Mouse (Mus musculus): ENCODE measurements around the gene Gm11127. TPM values are rescaled to one million over a fixed set of nuclear protein-coding genes. Genes with fewer than 3 reads are reported as not detected.
"Not testable (repeated sequence)": the region's sequence is repeated elsewhere in the genome, so short reads cannot be mapped to it uniquely, and the experiment has no call there.

Gm11127 gene
- total RNA-seq, 2 experiments from 2014 or later: 1.6 to 1.7 TPM

- Histone ChIP-seq H3K4me3 (peak overlapping the region; percentile 65), H3K27ac (peak overlapping the region; percentile 66)
- TF ChIP-seq CTCF (conservative IDR thresholded peaks at IDR 0.05): peak; percentile 31
- not testable (repeated sequence) for DNase-seq (ENCODE audit: low spot score in 2 of 2)
Measured at GRCm38 (mm10) chr17:36042055-36042454, 16.1 kb downstream of the Gm11127 start.

GRCm38 (mm10) chr17:36040604-36041003 lies 17.6 kb downstream of the Gm11127 start:
- DNase-seq (ENCODE audit: low spot score in 2 of 2); H3K4me3 ChIP-seq; H3K27ac ChIP-seq: not testable (repeated sequence)

GRCm38 (mm10) chr17:36036126-36036525 lies 22.0 kb downstream of the Gm11127 start:
- H3K4me3 ChIP-seq; DNase-seq (ENCODE audit: low spot score in 2 of 2); H3K27ac ChIP-seq: not testable (repeated sequence)

GRCm38 (mm10) chr17:36035010-36035638 lies 23.0 kb downstream of the Gm11127 start:
- peak; percentile 84 for TF ChIP-seq CTCF (conservative IDR thresholded peaks at IDR 0.05)
- not testable (repeated sequence) for H3K27ac ChIP-seq, H3K4me3 ChIP-seq
- peak in 1 of 2 experiments; percentile 61 for DNase-seq (ENCODE audit: low spot score in 2 of 2)

- DNase-seq (ENCODE audit: low spot score in 2 of 2); H3K4me3 ChIP-seq; H3K27ac ChIP-seq: not testable (repeated sequence)
Measured at GRCm38 (mm10) chr17:36034524-36034923, 23.6 kb downstream of the Gm11127 start.

- not testable (repeated sequence) for DNase-seq (ENCODE audit: low spot score in 2 of 2)
- Histone ChIP-seq H3K27ac (peak within 1 kb of the TSS; percentile 51), H3K4me3 (peak within 1 kb of the TSS; percentile 64)
Measured at GRCm38 (mm10) chr17:36032351-36032875, 25.8 kb downstream of the Gm11127 start, which contains the start of gene H2-T23. Gene H2-T23, minus strand, starts transcription at chr17:36032855.

GRCm38 (mm10) chr17:36031583-36032331 lies 26.4 kb downstream of the Gm11127 start:
- peak overlapping the region; percentile 64 for H3K4me3 ChIP-seq
- not testable (repeated sequence) for DNase-seq (ENCODE audit: low spot score in 2 of 2)
- TF ChIP-seq CTCF (conservative IDR thresholded peaks at IDR 0.05): peak; percentile 77
- peak overlapping the region; percentile 51 for H3K27ac ChIP-seq

GRCm38 (mm10) chr17:36030703-36031582 lies 27.2 kb downstream of the Gm11127 start:
- H3K4me3 ChIP-seq: peak overlapping the region; percentile 64
- not testable (repeated sequence) for DNase-seq (ENCODE audit: low spot score in 2 of 2)
- peak overlapping the region; percentile 49; the same call in 1 of the 2 replicates for H3K27ac ChIP-seq

- not testable (repeated sequence) for DNase-seq (ENCODE audit: low spot score in 2 of 2); H3K27ac ChIP-seq; H3K4me3 ChIP-seq
Measured at GRCm38 (mm10) chr17:36030046-36030702, 28.0 kb downstream of the Gm11127 start.

GRCm38 (mm10) chr17:36028879-36029619 lies 29.1 kb downstream of the Gm11127 start:
- no peak for TF ChIP-seq CTCF (conservative IDR thresholded peaks at IDR 0.05)
- Histone ChIP-seq H3K27ac (no peak overlapping the region), H3K4me3 (no peak overlapping the region)
- no peak for DNase-seq (ENCODE audit: low spot score in 2 of 2)

GRCm38 (mm10) chr17:36027663-36028062 lies 30.5 kb downstream of the Gm11127 start:
- Histone ChIP-seq H3K4me3 (no peak overlapping the region), H3K27ac (no peak overlapping the region)
- no peak for TF ChIP-seq CTCF (conservative IDR thresholded peaks at IDR 0.05)
- no peak for DNase-seq (ENCODE audit: low spot score in 2 of 2)

GRCm38 (mm10) chr17:36025901-36026300 lies 32.3 kb downstream of the Gm11127 start:
- no peak for DNase-seq (ENCODE audit: low spot score in 2 of 2)
- no peak for TF ChIP-seq CTCF (conservative IDR thresholded peaks at IDR 0.05)
- H3K27ac ChIP-seq: no peak overlapping the region
- H3K4me3 ChIP-seq: no peak overlapping the region

Measured in layer of hippocampus, adult 2 months (tissue).